18 mouse cellular contexts compared by ENCODE assay signal in the genomic region with DNA sequence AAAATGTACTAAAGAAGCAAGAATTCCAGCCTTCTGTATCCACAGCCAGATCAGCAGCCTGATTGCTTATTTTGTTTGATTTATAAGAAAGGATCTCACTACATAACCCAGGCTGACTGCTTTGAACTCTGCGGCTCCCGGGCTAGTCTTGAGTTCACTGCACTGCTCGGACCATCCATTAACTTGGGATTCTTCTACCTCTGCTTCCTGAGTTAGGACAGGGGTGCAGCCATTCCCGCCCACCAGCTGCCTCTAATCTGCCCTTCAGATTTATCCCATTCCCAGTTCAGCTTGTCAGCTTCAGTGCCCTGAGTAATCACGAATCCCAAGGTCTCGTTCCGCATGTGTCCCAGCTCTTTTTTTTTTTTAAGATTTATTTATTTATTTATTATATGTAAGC.
DNase-seq lines count a peak whose midpoint lies in the region; ATAC-seq lines count a peak whose summit lies in the region.
"Had no signal": no experiment of that assay in that cellular context is flagged by ENCODE, and none has a peak within 500 bp of the region (broad histone marks: within the 10 kb centered on the region; RNA-seq: fewer than 3 reads in every experiment).

No protein-coding gene starts in this region.

- H3K9me3 ChIP-seq in hindbrain, embryonic 15.5 days: no peaks in the 10 kb centered on the region
- no peaks in the 10 kb centered on the region for H3K9me3 ChIP-seq in hindbrain, embryonic 16.5 days (ENCODE audit: control insufficient read depth, low read length)
- H3K9me3 ChIP-seq in liver, embryonic 11.5 days (ENCODE audit: control insufficient read depth, low read length): no peaks in the 10 kb centered on the region
- no peaks in the 10 kb centered on the region for H3K9me3 ChIP-seq in neural tube, embryonic 11.5 days (ENCODE audit: control insufficient read depth, low read length)
- H3K9me3 ChIP-seq: embryonic facial prominence, embryonic 12.5 days; lung, embryonic 15.5 days; midbrain, embryonic 12.5 days had no signal

- no peak overlapping the region for H3K4me2 ChIP-seq in hindbrain, embryonic 15.5 days
- H3K4me2 ChIP-seq in hindbrain, embryonic 16.5 days (ENCODE audit: low read length): no peak overlapping the region
- no peak overlapping the region for H3K4me2 ChIP-seq in liver, embryonic 11.5 days
- H3K4me2 ChIP-seq in neural tube, embryonic 11.5 days (ENCODE audit: low read depth): no peak overlapping the region
- H3K4me2 ChIP-seq: embryonic facial prominence, embryonic 12.5 days; lung, embryonic 15.5 days; midbrain, embryonic 12.5 days had no signal

- peaks cover 20% of the 10 kb centered on the region for H3K36me3 ChIP-seq in hindbrain, embryonic 15.5 days
- H3K36me3 ChIP-seq in hindbrain, embryonic 16.5 days (ENCODE audit: control insufficient read depth, insufficient read depth, low read length): peaks cover 6% of the 10 kb centered on the region; the same call in 1 of the 2 replicates
- H3K36me3 ChIP-seq in liver, embryonic 11.5 days (ENCODE audit: control insufficient read depth, insufficient read depth, low read length): peaks cover 13% of the 10 kb centered on the region; the same call in 1 of the 2 replicates
- H3K36me3 ChIP-seq in neural tube, embryonic 11.5 days (ENCODE audit: control insufficient read depth, insufficient read depth, low read length): no peaks in the 10 kb centered on the region

- no peak overlapping the region for H3K4me3 ChIP-seq in hindbrain, embryonic 15.5 days
- no peak overlapping the region for H3K4me3 ChIP-seq in hindbrain, embryonic 16.5 days (ENCODE audit: low read length)
- no peak overlapping the region for H3K4me3 ChIP-seq in liver, embryonic 11.5 days (ENCODE audit: low read depth, low read length)
- H3K4me3 ChIP-seq in neural tube, embryonic 11.5 days (ENCODE audit: low read depth, low read length): no peak overlapping the region
- H3K4me3 ChIP-seq: embryonic facial prominence, embryonic 12.5 days; lung, embryonic 15.5 days; midbrain, embryonic 12.5 days had no signal

- peak; percentile 25 for DNase-seq in liver, embryonic 11.5 days (ENCODE audit: low spot score)
- DNase-seq in liver: no peak
- DNase-seq in adrenal gland, postnatal 14 days: peak; percentile 38
- DNase-seq in neural tube, embryonic 11.5 days (ENCODE audit: low spot score): no peak
- DNase-seq in left cerebral cortex, postnatal 25 days (ENCODE audit: low spot score in 2 of 2): no peak
- DNase-seq: cerebellum, adult 18-20 months; heart, postnatal 4 days; right cerebral cortex, postnatal 14 days had no signal

- no peaks in the 10 kb centered on the region for H3K4me1 ChIP-seq in hindbrain, embryonic 15.5 days (replicated peaks)
- no peaks in the 10 kb centered on the region for H3K4me1 ChIP-seq in hindbrain, embryonic 16.5 days (ENCODE audit: control insufficient read depth, insufficient read depth, low read depth, low read length)
- H3K4me1 ChIP-seq in liver, embryonic 11.5 days (replicated peaks; ENCODE audit: control insufficient read depth, insufficient read depth, low read length): no peaks in the 10 kb centered on the region; the same call in 1 of the 2 replicates
- peaks cover 12% of the 10 kb centered on the region for H3K4me1 ChIP-seq in neural tube, embryonic 11.5 days (ENCODE audit: control insufficient read depth, insufficient read depth, low read length)

- H3K27me3 ChIP-seq in hindbrain, embryonic 15.5 days: 0 out of 2 replicates have a peak, but pooled peaks cover 3% of the 10 kb centered on the region
- H3K27me3 ChIP-seq in hindbrain, embryonic 16.5 days (replicated peaks; ENCODE audit: control insufficient read depth, insufficient read depth, low read length): no peaks in the 10 kb centered on the region; the same call in 1 of the 2 replicates
- no peaks in the 10 kb centered on the region for H3K27me3 ChIP-seq in liver, embryonic 11.5 days (replicated peaks; ENCODE audit: control insufficient read depth, insufficient read depth, low read length)
- H3K27me3 ChIP-seq in neural tube, embryonic 11.5 days (ENCODE audit: control insufficient read depth, insufficient read depth, low read length): no peaks in the 10 kb centered on the region
- H3K27me3 ChIP-seq: embryonic facial prominence, embryonic 12.5 days; lung, embryonic 15.5 days; Patski had no signal

- intact Hi-C loops in left cerebral cortex, postnatal 25 days (cut with DNase I): no loop called here

- ATAC-seq in hindbrain, embryonic 15.5 days (ENCODE audit: low FRiP score, low read depth): no peak
- no peak for ATAC-seq in hindbrain, embryonic 16.5 days
- ATAC-seq in liver, embryonic 11.5 days (replicated peaks; ENCODE audit: low FRiP score): no peak
- no peak for ATAC-seq in neural tube, embryonic 11.5 days (ENCODE audit: insufficient read depth, low FRiP score, low TSS enrichment)
- ATAC-seq: activated CD4-positive, CD25-positive, alpha-beta regulatory T cell, adult 4 months; intestine, postnatal 0 days; Patski had no signal

- peak overlapping the region; percentile 38; the same call in 1 of the 2 replicates for H3K27ac ChIP-seq in hindbrain, embryonic 15.5 days (replicated peaks)
- no peak overlapping the region for H3K27ac ChIP-seq in hindbrain, embryonic 16.5 days (ENCODE audit: low read depth, low read length)
- H3K27ac ChIP-seq in liver, embryonic 11.5 days (ENCODE audit: low read depth, low read length): no peak overlapping the region
- H3K27ac ChIP-seq in neural tube, embryonic 11.5 days (ENCODE audit: low read depth, low read length): peak overlapping the region; percentile 80
- H3K27ac ChIP-seq: embryonic facial prominence, embryonic 12.5 days; lung, embryonic 15.5 days; macrophage had no signal

- H3K9ac ChIP-seq in hindbrain, embryonic 15.5 days: no peak overlapping the region
- no peak overlapping the region for H3K9ac ChIP-seq in hindbrain, embryonic 16.5 days (ENCODE audit: low read depth, low read length)
- H3K9ac ChIP-seq in liver, embryonic 11.5 days (ENCODE audit: low read depth, low read length): no peak overlapping the region
- no peak overlapping the region for H3K9ac ChIP-seq in neural tube, embryonic 11.5 days (ENCODE audit: low read length)
- H3K9ac ChIP-seq: embryonic facial prominence, embryonic 12.5 days; forebrain, postnatal 0 days; lung, embryonic 15.5 days; midbrain, embryonic 12.5 days had no signal

- WGBS in hindbrain, embryonic 15.5 days: 43% methylated on average over 7 of the region's 7 CpGs
- WGBS in hindbrain, embryonic 16.5 days: 42% methylated on average over 7 of the region's 7 CpGs
- 86% methylated on average over 7 of the region's 7 CpGs for WGBS in liver, embryonic 11.5 days
- 44% methylated on average over 7 of the region's 7 CpGs for WGBS in neural tube, embryonic 11.5 days

Comparison
In these comparisons a context has a peak if more than half of its experiments do, and no peak if none do; other contexts are left out.
1. H3K27ac ChIP-seq: peak in hindbrain, embryonic 15.5 days (single experiment) and neural tube, embryonic 11.5 days (single experiment); none in hindbrain, embryonic 16.5 days (single experiment) and liver, embryonic 11.5 days (single experiment).
2. DNase-seq: peak in liver, embryonic 11.5 days (single experiment) and adrenal gland, postnatal 14 days (single experiment); none in liver (single experiment), neural tube, embryonic 11.5 days (single experiment) and left cerebral cortex, postnatal 25 days (0 of 2).